Mouse (Mus musculus) brain, embryonic 14.5 days (tissue): ENCODE results near the gene Prr5l.

Experiments used
- CTCF ChIP-seq: fragments of 200-500 bp; IDR thresholded peaks from 2 replicates; pipeline ENCODE4 v1.5.1; 2012; ENCODE audit warnings: inconsistent platforms, mild to moderate bottlenecking, moderate library complexity, borderline replicate concordance; ENCODE audit not compliant: insufficient read depth, insufficient read length; ENCODE audit errors: extremely low read depth
- POLR2A ChIP-seq: fragments of 200-500 bp; IDR thresholded peaks from 2 replicates; pipeline ENCODE4 v1.6.1; 2012; ENCODE audit warnings: mild to moderate bottlenecking, inconsistent platforms, borderline replicate concordance; ENCODE audit not compliant: poor library complexity, insufficient read depth, insufficient read length, severe bottlenecking; ENCODE audit errors: extremely low read depth

- TF ChIP-seq POLR2A (no peak), CTCF (no peak)
Measured at GRCm38 (mm10) chr2:101834816-101835523, 47.9 kb downstream of the Prr5l start.
